Mouse (Mus musculus): ENCODE results near the gene Cpsf6.

Gene Cpsf6

GRCm38 (mm10) chr10:117384386-117385085 is 4.7 kb upstream of the Cpsf6 start:
- DNase-seq, result no peak

GRCm38 (mm10) chr10:117383941-117384340 is 4.1 kb upstream of the Cpsf6 start:
- DNase-seq, result no peak

GRCm38 (mm10) chr10:117382996-117383550 is 3.3 kb upstream of the Cpsf6 start:
- DNase-seq, result no peak

- no peak for DNase-seq
Measured at GRCm38 (mm10) chr10:117382146-117382545, 2.3 kb upstream of the Cpsf6 start.

- no peak for DNase-seq
Measured at GRCm38 (mm10) chr10:117380721-117381570, 1.1 kb upstream of the Cpsf6 start.

- no peak for DNase-seq
Measured at GRCm38 (mm10) chr10:117379441-117379840, 374 bp downstream of the Cpsf6 start.

GRCm38 (mm10) chr10:117378642-117379041 is 1.2 kb downstream of the Cpsf6 start:
- DNase-seq, result no peak

- no peak for DNase-seq
Measured at GRCm38 (mm10) chr10:117378291-117378555, 1.6 kb downstream of the Cpsf6 start.

GRCm38 (mm10) chr10:117377431-117378290 is 2.2 kb downstream of the Cpsf6 start:
- no peak for DNase-seq

GRCm38 (mm10) chr10:117376580-117377189 is 3.1 kb downstream of the Cpsf6 start:
- peak; percentile 98 for DNase-seq

GRCm38 (mm10) chr10:117375841-117376579 is 3.8 kb downstream of the Cpsf6 start:
- peak; percentile 53 for DNase-seq

- DNase-seq, result no peak
Measured at GRCm38 (mm10) chr10:117375163-117375562, 4.7 kb downstream of the Cpsf6 start.

- peak; percentile 71 for DNase-seq
Measured at GRCm38 (mm10) chr10:117363106-117363505, 16.7 kb downstream of the Cpsf6 start.

- DNase-seq, result no peak
Measured at GRCm38 (mm10) chr10:117358891-117359290, 20.9 kb downstream of the Cpsf6 start.

- no peak for DNase-seq
Measured at GRCm38 (mm10) chr10:117343000-117343399, 36.8 kb downstream of the Cpsf6 start.

GRCm38 (mm10) chr10:117342406-117342805 is 37.4 kb downstream of the Cpsf6 start:
- no peak for DNase-seq

- no peak for DNase-seq
Measured at GRCm38 (mm10) chr10:117341029-117341428, 38.8 kb downstream of the Cpsf6 start.

- DNase-seq, result no peak
Measured at GRCm38 (mm10) chr10:117339241-117339640, 40.6 kb downstream of the Cpsf6 start.

- no peak for DNase-seq
Measured at GRCm38 (mm10) chr10:117337946-117338345, 41.9 kb downstream of the Cpsf6 start.

GRCm38 (mm10) chr10:117335649-117336048 is 44.2 kb downstream of the Cpsf6 start:
- no peak for DNase-seq

- peak; percentile 33 for DNase-seq
Measured at GRCm38 (mm10) chr10:117330521-117330920, 49.3 kb downstream of the Cpsf6 start.

GRCm38 (mm10) chr10:117323782-117324181 is 56.0 kb downstream of the Cpsf6 start:
- DNase-seq, result peak; percentile 12
